Mouse (Mus musculus): ENCODE data around the gene Cyfip2. TPM values are rescaled to one million over a fixed set of nuclear protein-coding genes. Genes with fewer than 3 reads are reported as not detected.

Gene Cyfip2
- total RNA-seq, 2 experiments from 2014 or later, result 29.5 to 35.3 TPM

DNA sequence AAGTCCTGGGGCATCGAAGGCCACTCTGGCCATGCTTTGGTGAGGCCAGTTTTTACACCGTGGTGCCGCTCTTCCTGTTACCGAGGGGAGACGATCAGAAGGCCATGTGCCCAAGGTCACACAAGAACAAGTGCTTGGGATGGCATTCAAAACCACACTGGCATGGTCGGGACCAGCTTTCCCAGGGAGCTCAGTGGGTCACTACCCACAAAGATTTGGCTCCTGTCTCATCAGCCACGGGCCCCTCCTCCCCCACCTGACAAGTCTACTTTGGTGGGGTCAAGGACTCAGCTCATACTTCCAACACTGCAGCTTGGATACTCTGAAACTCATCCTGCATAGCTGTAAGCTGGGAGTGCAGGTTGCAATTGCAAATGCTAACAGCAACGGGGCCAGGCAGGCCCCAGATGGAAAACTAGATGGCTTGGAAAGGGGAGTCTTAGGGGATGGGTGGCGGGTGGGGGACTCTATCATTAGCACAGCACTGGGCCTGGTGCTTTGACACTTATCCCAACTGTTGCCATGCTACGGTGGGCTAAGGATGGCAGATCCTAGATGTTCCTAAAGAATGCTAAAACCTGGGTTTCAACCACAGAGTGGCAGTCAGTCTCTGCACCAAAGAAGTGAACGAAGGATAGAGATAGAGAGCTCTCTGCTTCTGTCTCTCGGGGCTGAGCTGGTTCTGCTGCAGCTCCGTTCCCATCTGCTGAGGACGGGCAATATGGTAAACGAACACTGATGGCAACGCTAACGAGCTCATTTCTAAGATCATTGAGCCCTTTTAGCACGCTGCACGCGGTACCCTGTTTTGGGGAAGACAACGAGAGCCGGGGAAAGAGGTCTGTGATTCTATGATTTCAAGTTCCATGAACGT lies 67.7 kb downstream of the Cyfip2 start:
- DNase-seq, result no peak
- intact Hi-C loops (cut with DNase I), result no loop called here

DNA sequence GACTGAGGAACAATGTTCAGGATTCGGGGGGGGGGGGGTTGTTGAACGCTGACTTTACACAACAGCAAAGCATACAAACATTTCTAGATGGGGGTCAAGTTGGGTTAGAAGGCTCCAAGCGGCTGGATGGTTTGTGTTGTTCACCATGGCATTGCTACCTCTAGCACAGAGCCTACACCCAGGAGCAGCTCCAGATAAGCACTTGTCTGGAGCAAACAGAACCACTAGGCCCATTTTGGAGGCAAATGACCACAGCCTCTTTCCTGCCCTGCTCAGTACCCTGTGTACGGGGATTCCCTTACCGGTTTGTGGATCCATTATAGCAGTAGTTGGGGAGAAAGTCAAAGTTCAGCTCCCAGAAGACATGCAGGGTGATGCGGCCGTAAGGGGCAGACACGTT lies 70.7 kb downstream of the Cyfip2 start:
- no peak for DNase-seq
- intact Hi-C loops (cut with DNase I), result no loop called here

DNA sequence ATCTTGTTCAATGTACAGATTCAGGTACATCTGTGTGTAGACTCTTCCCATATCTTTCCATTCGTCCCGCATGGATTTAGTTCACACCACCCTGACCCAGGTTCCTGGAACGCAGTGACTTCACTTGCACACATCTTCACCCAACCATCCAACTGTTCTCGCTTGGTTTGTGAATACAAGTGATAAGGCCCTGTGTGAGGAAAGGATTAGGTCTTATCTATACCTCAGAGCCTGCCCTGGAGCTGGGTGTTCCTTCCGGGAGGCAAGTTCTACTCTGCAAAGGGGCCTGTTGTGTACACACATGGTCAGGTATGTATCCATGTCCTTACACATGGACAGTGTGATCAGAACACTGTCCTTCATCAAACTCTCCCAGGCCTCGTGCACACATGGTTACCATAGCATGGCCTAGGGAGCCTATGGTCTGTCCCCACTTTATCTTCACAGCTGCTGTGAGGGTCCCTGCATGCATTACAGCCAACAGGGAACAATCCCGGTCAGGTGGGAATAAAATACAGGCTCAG lies 71.4 kb downstream of the Cyfip2 start:
- no peak for DNase-seq
- intact Hi-C loops (cut with DNase I), result no loop called here

DNA sequence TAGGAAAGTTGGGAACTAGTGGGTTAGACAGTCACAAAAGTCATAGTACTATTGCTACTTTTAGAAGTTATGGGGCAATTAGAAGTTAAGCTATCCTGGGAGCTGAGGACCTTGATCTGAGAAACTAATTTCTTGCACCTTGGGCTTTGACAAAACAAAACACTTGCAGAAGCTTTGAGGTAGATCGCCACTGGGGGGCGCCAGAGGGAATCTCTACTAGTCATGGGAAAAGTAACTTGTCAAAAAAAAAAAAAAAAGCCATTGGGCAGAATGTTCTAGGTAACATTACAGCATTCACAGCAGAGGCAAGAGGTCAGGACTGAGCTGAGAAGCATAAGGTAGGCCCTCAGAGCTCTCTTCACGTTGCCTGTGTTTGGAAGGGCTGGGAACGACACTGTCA lies 75.7 kb downstream of the Cyfip2 start:
- peak; percentile 34 to 69 for DNase-seq
- intact Hi-C loops (cut with DNase I), result no loop called here

DNA sequence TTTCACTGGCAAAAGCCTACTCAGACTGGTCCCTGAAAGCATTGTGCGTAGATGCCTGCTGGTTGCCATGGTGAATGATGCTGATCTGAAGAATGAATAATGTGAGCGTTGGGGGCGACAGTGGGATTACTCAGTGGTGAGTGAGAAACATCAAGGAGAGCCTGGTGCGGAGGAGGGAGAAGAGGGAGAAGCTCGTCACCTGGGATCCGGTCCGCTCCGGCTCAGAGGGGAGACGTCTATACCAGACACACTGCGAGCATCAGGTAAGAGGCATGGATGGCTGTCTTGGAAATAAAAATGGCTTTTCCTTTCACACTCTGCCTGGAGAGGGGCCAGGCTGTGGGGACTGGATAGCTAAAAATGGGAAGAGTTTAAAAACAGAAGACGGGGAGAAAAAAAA lies 77.3 kb downstream of the Cyfip2 start, which contains the start of gene Fndc9:
Gene Fndc9, plus strand, starts transcription at position 198 of the 400 bp plus-strand sequence.
- intact Hi-C loops (cut with DNase I), result no loop called here
- DNase-seq, result no peak

DNA sequence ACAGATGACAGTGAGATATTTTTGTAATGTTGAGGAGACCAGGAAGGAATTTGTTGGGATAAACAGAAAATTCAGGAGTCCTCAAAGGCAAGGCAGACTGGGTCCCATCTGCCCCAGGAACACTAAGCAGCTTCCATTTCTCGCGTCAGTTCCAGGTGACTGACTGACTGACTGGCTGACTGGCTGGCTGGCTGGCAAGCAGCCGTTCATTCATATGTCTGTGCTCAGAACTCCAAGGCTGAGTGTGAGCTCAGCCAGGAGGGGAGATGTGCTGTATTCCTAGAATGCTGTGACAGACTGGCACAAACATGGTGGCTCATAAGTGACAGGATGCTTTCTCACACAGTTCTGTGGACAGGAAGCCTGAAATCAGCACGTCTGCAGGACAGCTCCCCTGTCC lies 78.7 kb downstream of the Cyfip2 start:
- no peak for DNase-seq
- intact Hi-C loops (cut with DNase I), result no loop called here

DNA sequence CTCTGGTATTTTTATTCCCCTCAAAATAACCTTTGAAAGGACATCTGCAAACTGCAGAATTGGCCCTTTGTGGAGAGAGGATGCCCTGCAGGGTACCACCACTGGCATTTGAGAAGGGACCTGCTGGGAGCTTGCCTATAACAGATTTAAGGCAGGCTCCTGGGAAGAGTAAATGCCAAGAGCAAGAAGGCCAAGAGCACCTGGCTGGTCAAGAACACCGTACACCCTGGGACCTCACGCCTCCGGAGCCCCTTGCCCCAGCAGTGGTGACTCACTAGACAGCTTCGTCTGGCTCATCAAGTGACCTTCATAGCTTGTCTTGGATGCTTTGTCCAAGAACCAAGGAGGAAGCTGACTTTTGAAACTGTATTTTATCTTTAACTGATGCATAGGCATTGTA lies 79.9 kb downstream of the Cyfip2 start:
- no peak for DNase-seq
- intact Hi-C loops (cut with DNase I), result no loop called here

DNA sequence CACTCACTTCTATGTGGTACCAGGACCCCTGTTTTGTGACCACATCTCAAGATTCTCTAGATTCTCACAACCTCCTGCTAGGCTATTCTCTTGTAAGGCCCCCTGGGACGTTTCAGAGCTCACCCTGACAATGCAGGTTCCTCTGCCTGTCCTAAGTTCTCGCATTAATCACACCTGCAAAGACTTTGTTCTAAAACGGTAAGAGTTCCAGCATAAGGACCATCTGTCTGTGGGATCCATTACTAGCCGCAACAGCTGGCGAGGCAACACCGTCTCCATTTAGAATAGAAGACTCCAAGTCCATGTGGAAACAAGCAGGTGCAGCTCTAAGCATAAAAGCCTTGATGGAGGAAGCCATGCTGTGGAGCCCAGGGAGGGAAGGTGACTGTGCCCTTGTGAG lies 82.5 kb downstream of the Cyfip2 start:
- intact Hi-C loops (cut with DNase I), result no loop called here
- no peak for DNase-seq

DNA sequence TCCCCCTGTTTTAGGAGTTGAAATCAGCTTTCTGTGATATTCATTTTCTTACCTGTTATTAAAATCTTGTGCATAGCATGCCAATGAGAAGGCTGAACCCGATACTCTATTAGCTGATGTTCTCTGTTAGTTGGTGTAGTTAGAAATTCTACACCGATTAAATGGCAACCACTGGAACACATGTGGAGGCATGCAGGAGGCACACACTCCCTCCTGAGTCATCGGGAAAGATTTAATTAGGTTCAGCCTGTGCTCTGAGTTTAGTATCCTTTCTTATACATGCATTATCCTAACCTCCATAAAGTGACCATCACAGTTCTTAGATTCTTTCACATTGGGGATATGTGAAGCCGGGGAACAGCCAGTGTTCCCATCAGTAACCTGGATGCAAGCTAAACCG lies 87.3 kb downstream of the Cyfip2 start:
- DNase-seq, result no peak
- intact Hi-C loops (cut with DNase I), result no loop called here

DNA sequence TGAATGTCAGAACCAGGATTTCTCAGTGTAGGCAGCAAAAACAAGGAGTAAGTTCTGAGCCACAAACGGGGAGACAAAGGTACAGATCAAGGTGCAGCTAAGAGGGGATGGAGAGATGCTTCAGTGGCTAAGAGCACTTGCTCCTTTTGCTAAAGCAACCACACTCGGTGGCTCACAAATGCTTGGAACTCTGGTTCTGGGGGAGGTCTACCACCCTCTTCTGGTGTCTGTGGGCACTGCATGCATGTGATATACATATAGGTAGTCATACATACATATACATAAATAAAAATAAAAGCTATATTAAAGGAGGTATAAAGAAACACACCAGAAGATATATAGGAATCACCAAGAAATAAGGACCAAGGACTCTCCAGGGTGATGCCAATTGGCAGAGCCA lies 89.1 kb downstream of the Cyfip2 start:
- DNase-seq, result no peak
- intact Hi-C loops (cut with DNase I), result no loop called here

DNA sequence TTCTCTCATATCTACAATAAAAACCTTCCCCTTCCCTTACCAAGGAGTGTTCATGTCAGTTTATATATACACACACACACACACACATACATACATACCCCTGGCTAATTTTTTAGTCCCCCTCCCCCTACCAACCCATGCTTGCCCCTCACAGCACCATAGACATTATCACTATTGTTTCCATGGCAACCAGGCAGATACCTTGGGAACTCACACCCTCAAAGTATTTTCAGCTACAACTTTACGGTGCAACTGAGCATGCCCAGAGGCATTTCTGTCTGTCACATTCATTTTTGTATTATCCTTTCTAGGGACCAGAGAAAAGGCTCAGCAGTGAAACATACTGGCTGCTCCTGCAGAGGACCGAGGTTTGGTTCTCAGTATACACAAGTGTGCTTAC lies 92.4 kb downstream of the Cyfip2 start:
- DNase-seq, result no peak
- intact Hi-C loops (cut with DNase I), result no loop called here

DNA sequence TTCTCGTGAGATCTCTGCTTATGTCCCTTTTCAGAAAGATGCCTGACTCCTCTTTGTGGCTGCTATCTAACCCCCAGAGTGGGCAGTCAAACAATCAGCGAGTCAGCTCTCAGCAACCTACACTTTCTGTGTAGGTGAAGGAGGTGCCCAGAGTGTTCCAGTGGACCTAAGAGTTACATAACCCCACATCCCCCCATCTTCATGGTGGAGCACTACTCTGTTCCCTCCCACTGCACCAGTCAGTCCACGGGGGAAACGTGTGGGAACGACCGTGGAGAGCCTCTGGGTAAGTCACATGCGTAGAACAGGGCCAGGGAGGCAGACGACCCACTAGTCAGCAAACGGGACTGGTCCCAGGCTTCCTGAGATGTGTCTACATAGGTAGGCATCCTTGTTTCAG lies 93.3 kb downstream of the Cyfip2 start:
- DNase-seq, result no peak
- intact Hi-C loops (cut with DNase I), result loop anchor here (5.0 kb wide), 1 partner anchor 187 kb away; no protein-coding TSS in a partner anchor

DNA sequence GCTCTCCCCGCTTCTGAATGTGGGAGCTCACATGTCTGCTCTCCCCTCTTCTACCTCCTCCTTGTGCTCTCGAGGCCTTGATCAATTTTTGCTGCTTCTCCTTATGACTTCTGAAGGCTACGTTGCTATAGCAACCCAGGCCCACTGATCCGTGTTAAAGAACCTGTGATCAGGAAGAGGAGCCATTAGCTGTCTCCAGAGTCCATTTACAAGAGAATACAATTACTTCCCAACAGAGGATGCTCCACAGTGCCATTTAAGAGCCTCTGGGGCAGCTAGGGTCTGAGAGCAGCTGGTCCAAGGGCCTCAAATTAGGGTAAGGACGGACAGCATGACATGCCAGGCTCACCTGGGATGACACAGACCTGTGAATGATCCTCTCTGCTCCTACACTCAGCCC lies 94.1 kb downstream of the Cyfip2 start:
- DNase-seq, result no peak
- intact Hi-C loops (cut with DNase I), result loop anchor here (5.0 kb wide), 1 partner anchor 186 kb away; no protein-coding TSS in a partner anchor

DNA sequence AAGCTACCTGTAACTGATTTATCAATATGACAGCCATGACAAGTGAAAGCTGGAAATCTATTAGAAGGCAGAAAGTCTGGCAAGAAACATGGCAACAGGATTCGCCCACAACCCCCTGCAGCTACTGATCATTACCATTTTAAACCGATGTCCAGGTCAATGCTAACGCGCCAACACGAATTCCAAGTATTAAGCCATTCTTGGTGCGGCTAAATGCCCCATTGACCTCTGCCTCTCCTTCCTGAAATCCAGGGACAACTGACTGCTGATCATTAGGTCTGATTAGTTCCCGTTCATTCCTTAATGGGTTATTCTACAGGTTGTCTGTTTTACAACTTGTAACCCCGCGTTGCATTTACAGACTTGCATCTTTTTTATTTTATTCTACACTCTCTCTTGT lies 95.0 kb downstream of the Cyfip2 start:
- DNase-seq, result no peak
- intact Hi-C loops (cut with DNase I), result loop anchor here (5.0 kb wide), 1 partner anchor 185 kb away; no protein-coding TSS in a partner anchor

DNA sequence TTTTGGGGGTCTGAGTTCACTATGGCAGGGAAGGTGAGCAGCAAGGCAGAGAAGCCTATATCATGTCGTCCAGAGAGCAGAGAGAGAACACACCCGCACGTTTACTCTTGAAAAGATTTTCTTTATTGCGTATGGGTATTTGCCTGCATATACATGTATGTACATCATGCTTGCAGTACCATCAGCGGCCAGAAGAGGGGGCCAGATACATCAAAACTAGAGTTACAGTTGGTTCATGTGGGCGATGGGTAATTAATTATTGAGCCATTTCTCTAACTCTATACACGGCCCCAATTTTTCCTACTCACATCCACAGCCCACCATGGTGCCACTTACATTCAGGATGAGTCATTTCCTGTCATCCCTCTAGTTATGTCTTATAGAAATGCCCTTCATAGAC lies 96.0 kb downstream of the Cyfip2 start:
- intact Hi-C loops (cut with DNase I), result loop anchor here (1.0 to 5.0 kb wide), 2 partner anchors 184 to 272 kb away; partner anchors contain the start of gene Lsm11
- DNase-seq, result peak in 1 of 2 experiments; percentile 24

DNA sequence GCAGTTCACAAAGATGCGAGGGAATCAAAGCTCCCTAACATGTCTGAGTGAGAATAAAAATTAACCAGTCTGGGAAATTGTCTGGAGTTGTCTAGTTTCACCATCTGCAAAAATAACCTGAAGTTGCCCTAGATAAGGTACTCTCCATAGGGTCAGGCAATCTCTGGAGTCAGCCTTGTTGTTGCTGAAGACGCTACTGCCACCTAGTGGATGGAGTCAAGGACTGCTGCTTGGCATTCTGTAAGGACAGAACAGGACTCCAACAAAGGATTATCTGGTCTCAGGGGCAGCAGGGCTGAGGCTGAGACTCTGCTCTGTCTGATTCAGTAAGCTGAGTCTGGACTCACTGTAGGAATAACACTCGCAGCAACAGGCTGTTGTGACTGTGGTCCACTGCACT lies 97.3 kb downstream of the Cyfip2 start:
- intact Hi-C loops (cut with DNase I), result loop anchor here (1.0 to 5.0 kb wide), 4 partner anchors 87 to 199 kb away; no protein-coding TSS in a partner anchor

DNA sequence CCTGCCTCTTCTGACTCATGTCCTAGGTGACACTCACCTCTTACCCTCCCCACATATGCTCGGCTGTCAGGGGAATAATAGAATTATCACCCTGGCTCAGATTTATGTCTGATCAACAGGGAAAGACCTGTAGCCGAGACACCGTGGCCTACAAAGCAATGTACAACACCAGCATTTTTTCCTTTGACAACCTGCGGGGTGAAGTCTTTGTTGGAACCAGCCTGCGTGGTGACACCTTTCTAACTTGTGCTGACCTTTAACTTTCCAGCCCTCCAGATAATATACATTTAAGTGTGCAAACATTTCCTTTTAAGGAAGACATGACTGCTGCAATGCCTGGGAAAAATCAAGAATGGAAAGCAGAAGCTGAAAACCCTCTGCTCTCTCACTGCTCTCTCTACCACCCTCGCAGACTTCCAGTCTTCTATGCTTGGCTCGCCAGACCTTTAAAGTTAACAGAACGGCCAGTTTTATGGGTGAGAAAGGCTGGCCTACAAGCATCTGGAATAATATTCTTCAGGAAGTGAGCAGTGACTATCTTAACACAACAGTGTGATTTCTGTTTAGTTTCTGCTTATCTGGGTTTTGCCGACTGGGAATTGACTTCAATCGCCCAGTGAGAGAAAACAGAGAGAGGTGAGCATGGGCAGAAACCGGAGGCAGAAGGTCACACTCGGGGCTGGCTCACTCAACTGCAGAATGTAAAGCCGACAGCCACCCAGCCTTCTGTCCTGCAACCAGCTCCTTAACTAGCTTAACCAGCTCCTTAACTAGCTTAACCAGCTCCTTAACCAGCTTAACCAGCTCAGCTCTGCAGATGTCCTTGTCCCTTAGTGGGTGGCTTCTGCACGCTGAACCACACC lies 98.1 kb downstream of the Cyfip2 start:
- peak; percentile 8 to 30 for DNase-seq
- intact Hi-C loops (cut with DNase I), result loop anchor here (1.0 to 5.0 kb wide), 5 partner anchors 86 to 198 kb away; no protein-coding TSS in a partner anchor

More for the DNA sequence above, 97.3 kb downstream of the Cyfip2 start:
- DNase-seq, result peak; percentile 81 to 84

DNA sequence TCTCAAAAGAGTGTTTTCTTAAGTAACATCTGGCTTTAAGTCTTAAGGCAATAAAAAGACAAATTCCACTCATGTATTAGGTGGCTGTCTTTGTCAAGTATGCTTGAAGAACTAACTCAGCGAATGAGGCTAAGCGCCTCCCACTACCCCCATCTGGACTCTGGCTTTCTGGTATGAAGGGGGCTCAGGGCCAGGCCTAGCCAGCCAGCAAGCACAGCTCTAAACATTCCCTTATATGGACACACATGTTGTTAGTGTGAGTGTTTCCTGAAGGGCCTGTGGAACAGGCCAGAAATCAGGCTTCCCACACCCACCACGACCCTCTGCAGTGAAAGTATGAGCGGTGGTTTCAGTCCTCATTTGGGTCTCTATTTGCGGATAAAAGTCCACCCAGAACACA lies 98.8 kb downstream of the Cyfip2 start:
- peak; percentile 46 to 55 for DNase-seq
- intact Hi-C loops (cut with DNase I), result loop anchor here (1.0 to 2.0 kb wide), 3 partner anchors 85 to 197 kb away; no protein-coding TSS in a partner anchor

DNA sequence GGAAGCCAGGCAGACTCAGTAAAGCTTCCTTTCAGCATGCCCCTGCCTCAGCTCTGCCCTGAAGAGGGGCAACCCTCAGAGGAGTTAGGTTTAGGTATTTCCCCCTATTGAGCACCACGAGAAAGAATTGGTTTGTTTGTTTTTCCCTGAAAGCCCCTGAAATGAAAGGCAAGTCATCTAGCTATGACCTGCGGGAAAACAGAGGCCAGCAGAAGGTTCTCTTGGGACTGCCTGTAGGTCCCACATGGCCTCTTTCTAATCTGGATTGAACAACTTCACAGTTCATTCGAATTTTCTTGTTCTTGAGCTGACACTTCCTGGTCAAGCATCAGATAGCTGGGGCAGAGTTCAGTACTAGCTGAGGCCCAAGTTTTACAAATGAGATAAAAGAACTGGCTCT lies 100.8 kb downstream of the Cyfip2 start:
- intact Hi-C loops (cut with DNase I), result no loop called here
- no peak for DNase-seq

DNA sequence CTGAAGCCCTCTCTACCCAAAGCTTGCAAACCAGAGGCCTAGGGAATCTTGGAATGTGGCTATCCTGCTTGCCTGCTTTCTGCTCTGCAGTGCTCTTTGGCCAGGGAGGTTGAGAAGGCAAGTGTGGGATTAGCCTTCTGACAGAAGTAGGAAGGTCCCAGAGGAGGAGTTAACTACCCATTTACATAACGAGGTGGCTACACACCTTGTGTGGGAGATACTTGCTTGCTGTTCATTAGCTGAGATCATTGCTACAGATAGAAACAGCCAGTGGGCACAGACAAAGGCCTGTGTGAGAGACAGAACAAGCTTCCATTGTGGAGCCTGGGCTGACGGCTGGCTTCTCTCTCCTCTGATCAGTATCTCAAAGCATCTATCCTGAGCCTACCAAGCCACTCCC lies 102.8 kb downstream of the Cyfip2 start:
- no peak for DNase-seq
- intact Hi-C loops (cut with DNase I), result loop anchor here (1.0 kb wide), 1 partner anchor 42 kb away; no protein-coding TSS in a partner anchor

Data from heart, postnatal 10 days (tissue).